Mouse (Mus musculus) lung, adult 2 months (tissue): ENCODE data around the gene Get4.

Experiments used
- CTCF ChIP-seq: fragments of 200-500 bp; IDR thresholded peaks from 2 replicates; pipeline ENCODE4 v1.5.1; 2011; ENCODE audit warnings: mild to moderate bottlenecking, low read length, control low read depth; ENCODE audit not compliant: insufficient read depth
- POLR2A ChIP-seq: fragments of 200-500 bp; IDR thresholded peaks from 2 replicates; pipeline ENCODE4 v1.6.1; 2011; ENCODE audit warnings: low read depth, mild to moderate bottlenecking, control low read depth, low read length, borderline replicate concordance; ENCODE audit errors: extremely low read depth

DNA sequence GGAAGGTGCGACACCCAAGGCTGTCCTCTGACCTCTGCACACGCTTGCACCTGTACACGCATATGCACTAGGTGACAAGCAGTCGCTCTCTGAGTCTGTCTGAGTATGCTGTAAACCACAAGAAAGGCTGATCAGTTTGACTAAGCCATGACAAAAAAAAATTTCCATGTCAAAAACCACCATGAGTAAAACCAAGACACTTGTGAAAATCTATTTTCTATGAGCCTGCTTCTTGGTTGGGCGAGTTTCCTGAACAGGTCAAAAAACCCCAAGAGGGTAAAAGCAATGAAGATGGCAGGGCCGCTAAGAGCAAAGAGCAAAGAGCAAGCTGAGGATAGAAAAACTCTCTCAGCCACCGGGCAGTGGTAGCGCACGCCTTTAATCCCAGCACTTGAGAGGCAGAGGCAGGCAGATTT is 51.5 kb downstream of the Get4 start:
- TF ChIP-seq CTCF (no peak), POLR2A (no peak)
